Mouse (Mus musculus): ENCODE data around the gene Hoxb6. TPM values are rescaled to one million over a fixed set of nuclear protein-coding genes. Genes with fewer than 3 reads are reported as not detected.

Hoxb6 gene
- polyA plus RNA-seq, 1 experiment from 2014 or later: 15.9 TPM

- peak overlapping the region; percentile 79 for H3K4me2 ChIP-seq (replicated peaks; ENCODE audit: low read depth, low read length)
- H3K9ac ChIP-seq (ENCODE audit: low read depth, low read length): peak overlapping the region; percentile 96
- 2% methylated on average over 35 of the region's 35 CpGs for WGBS
These were observed 40.3 kb downstream of the Hoxb6 start for GRCm38 (mm10) chr11:96332618-96333032.

GRCm38 (mm10) chr11:96333241-96334001 lies 41.1 kb downstream of the Hoxb6 start:
- ATAC-seq (ENCODE audit: low FRiP score): no peak
- peak overlapping the region; percentile 79 for H3K4me2 ChIP-seq (replicated peaks; ENCODE audit: low read depth, low read length)
- H3K27ac ChIP-seq (ENCODE audit: low read depth, low read length): peak overlapping the region; percentile 98
- H3K4me1 ChIP-seq (replicated peaks; ENCODE audit: control insufficient read depth, insufficient read depth, low read length): no peaks in the 10 kb centered on the region; the same call in 1 of the 2 replicates
- H3K27me3 ChIP-seq (ENCODE audit: control insufficient read depth, insufficient read depth, low read length): peaks cover 90% of the 10 kb centered on the region
- H3K4me3 ChIP-seq (ENCODE audit: low read depth, low read length): peak overlapping the region; percentile 56
- no peaks in the 10 kb centered on the region for H3K36me3 ChIP-seq (ENCODE audit: control insufficient read depth, insufficient read depth, low read length)
- H3K9me3 ChIP-seq (ENCODE audit: control insufficient read depth, low read length): no peaks in the 10 kb centered on the region
- WGBS: 1% methylated on average over 17 of the region's 17 CpGs
- H3K9ac ChIP-seq (ENCODE audit: low read depth, low read length): peak overlapping the region; percentile 96
- DNase-seq (ENCODE audit: low spot score): peak; percentile 54

More at GRCm38 (mm10) chr11:96332618-96333032, 40.3 kb downstream of the Hoxb6 start:
- Histone ChIP-seq H3K4me1 (replicated peaks; ENCODE audit: control insufficient read depth, insufficient read depth, low read length) (no peaks in the 10 kb centered on the region; the same call in 1 of the 2 replicates), H3K4me3 (ENCODE audit: low read depth, low read length) (peak overlapping the region; percentile 56), H3K27me3 (ENCODE audit: control insufficient read depth, insufficient read depth, low read length) (peaks cover 87% of the 10 kb centered on the region), H3K36me3 (ENCODE audit: control insufficient read depth, insufficient read depth, low read length) (no peaks in the 10 kb centered on the region), H3K27ac (ENCODE audit: low read depth, low read length) (peak overlapping the region; percentile 98), H3K9me3 (ENCODE audit: control insufficient read depth, low read length) (no peaks in the 10 kb centered on the region)
- ATAC-seq (ENCODE audit: low FRiP score) (no peak), DNase-seq (ENCODE audit: low spot score) (peak; percentile 57)

GRCm38 (mm10) chr11:96334002-96334364 lies 41.7 kb downstream of the Hoxb6 start:
- peaks cover 90% of the 10 kb centered on the region for H3K27me3 ChIP-seq (ENCODE audit: control insufficient read depth, insufficient read depth, low read length)
- H3K4me1 ChIP-seq (replicated peaks; ENCODE audit: control insufficient read depth, insufficient read depth, low read length): no peaks in the 10 kb centered on the region; the same call in 1 of the 2 replicates
- peak overlapping the region; percentile 98 for H3K27ac ChIP-seq (ENCODE audit: low read depth, low read length)
- H3K9ac ChIP-seq (ENCODE audit: low read depth, low read length): peak overlapping the region; percentile 96
- peak overlapping the region; percentile 79 for H3K4me2 ChIP-seq (replicated peaks; ENCODE audit: low read depth, low read length)
- ATAC-seq (ENCODE audit: low FRiP score) (no peak), DNase-seq (ENCODE audit: low spot score) (no peak)
- whole genome bisulfite sequencing: 0% methylated on average over 2 of the region's 2 CpGs
- H3K4me3 ChIP-seq (ENCODE audit: low read depth, low read length): peak overlapping the region; percentile 56
- H3K36me3 ChIP-seq (ENCODE audit: control insufficient read depth, insufficient read depth, low read length): no peaks in the 10 kb centered on the region
- no peaks in the 10 kb centered on the region for H3K9me3 ChIP-seq (ENCODE audit: control insufficient read depth, low read length)

- no peak for DNase-seq (ENCODE audit: low spot score)
- 8% methylated on average over 3 of the region's 3 CpGs for WGBS
- peak overlapping the region; percentile 79 for H3K4me2 ChIP-seq (replicated peaks; ENCODE audit: low read depth, low read length)
- no peaks in the 10 kb centered on the region; the same call in none of the 2 replicates for H3K4me1 ChIP-seq (replicated peaks; ENCODE audit: control insufficient read depth, insufficient read depth, low read length)
- peak overlapping the region; percentile 56 for H3K4me3 ChIP-seq (ENCODE audit: low read depth, low read length)
- H3K27ac ChIP-seq (ENCODE audit: low read depth, low read length): peak overlapping the region; percentile 98
- H3K36me3 ChIP-seq (ENCODE audit: control insufficient read depth, insufficient read depth, low read length): no peaks in the 10 kb centered on the region
- H3K27me3 ChIP-seq (ENCODE audit: control insufficient read depth, insufficient read depth, low read length): peaks cover 90% of the 10 kb centered on the region
- no peak for ATAC-seq (ENCODE audit: low FRiP score)
- H3K9me3 ChIP-seq (ENCODE audit: control insufficient read depth, low read length): no peaks in the 10 kb centered on the region
- H3K9ac ChIP-seq (ENCODE audit: low read depth, low read length): peak overlapping the region; percentile 96
These were observed 42.7 kb downstream of the Hoxb6 start for GRCm38 (mm10) chr11:96334998-96335397.

- H3K27ac ChIP-seq (ENCODE audit: low read depth, low read length): peak overlapping the region; percentile 98
- peak; percentile 17; the same call in 1 of the 2 replicates for ATAC-seq (ENCODE audit: low FRiP score)
- peak overlapping the region; percentile 56 for H3K4me3 ChIP-seq (ENCODE audit: low read depth, low read length)
- no peaks in the 10 kb centered on the region for H3K36me3 ChIP-seq (ENCODE audit: control insufficient read depth, insufficient read depth, low read length)
- no peak for DNase-seq (ENCODE audit: low spot score)
- H3K27me3 ChIP-seq (ENCODE audit: control insufficient read depth, insufficient read depth, low read length): peaks cover 81% of the 10 kb centered on the region
- 4% methylated on average over 2 of the region's 2 CpGs for WGBS
- H3K9me3 ChIP-seq (ENCODE audit: control insufficient read depth, low read length): no peaks in the 10 kb centered on the region
- H3K4me1 ChIP-seq (replicated peaks; ENCODE audit: control insufficient read depth, insufficient read depth, low read length): no peaks in the 10 kb centered on the region; the same call in 1 of the 2 replicates
- H3K4me2 ChIP-seq (replicated peaks; ENCODE audit: low read depth, low read length): peak overlapping the region; percentile 79
- H3K9ac ChIP-seq (ENCODE audit: low read depth, low read length): peak overlapping the region; percentile 75
These were observed 44.3 kb downstream of the Hoxb6 start for GRCm38 (mm10) chr11:96336597-96336996.

- Histone ChIP-seq H3K9me3 (ENCODE audit: control insufficient read depth, low read length) (no peaks in the 10 kb centered on the region), H3K36me3 (ENCODE audit: control insufficient read depth, insufficient read depth, low read length) (no peaks in the 10 kb centered on the region), H3K9ac (ENCODE audit: low read depth, low read length) (peak overlapping the region; percentile 75), H3K27me3 (ENCODE audit: control insufficient read depth, insufficient read depth, low read length) (peaks cover 81% of the 10 kb centered on the region), H3K27ac (ENCODE audit: low read depth, low read length) (peak overlapping the region; percentile 98), H3K4me1 (replicated peaks; ENCODE audit: control insufficient read depth, insufficient read depth, low read length) (no peaks in the 10 kb centered on the region; the same call in 1 of the 2 replicates), H3K4me2 (replicated peaks; ENCODE audit: low read depth, low read length) (peak overlapping the region; percentile 79), H3K4me3 (ENCODE audit: low read depth, low read length) (peak overlapping the region; percentile 56)
- whole genome bisulfite sequencing: 2% methylated on average over 6 of the region's 6 CpGs
- DNase-seq (ENCODE audit: low spot score) (no peak), ATAC-seq (ENCODE audit: low FRiP score) (no peak)
These were observed 44.8 kb downstream of the Hoxb6 start for GRCm38 (mm10) chr11:96337026-96337425.

- Histone ChIP-seq H3K9me3 (ENCODE audit: control insufficient read depth, low read length) (no peaks in the 10 kb centered on the region), H3K4me3 (ENCODE audit: low read depth, low read length) (peak overlapping the region; percentile 56), H3K4me2 (replicated peaks; ENCODE audit: low read depth, low read length) (peak overlapping the region; percentile 79), H3K9ac (ENCODE audit: low read depth, low read length) (peak overlapping the region; percentile 75), H3K27me3 (ENCODE audit: control insufficient read depth, insufficient read depth, low read length) (peaks cover 77% of the 10 kb centered on the region), H3K36me3 (ENCODE audit: control insufficient read depth, insufficient read depth, low read length) (no peaks in the 10 kb centered on the region), H3K27ac (ENCODE audit: low read depth, low read length) (peak overlapping the region; percentile 98), H3K4me1 (replicated peaks; ENCODE audit: control insufficient read depth, insufficient read depth, low read length) (no peaks in the 10 kb centered on the region; the same call in 1 of the 2 replicates)
- ATAC-seq (ENCODE audit: low FRiP score) (no peak), DNase-seq (ENCODE audit: low spot score) (no peak)
- WGBS: 11% methylated on average over 7 of the region's 7 CpGs
These were observed 46.9 kb downstream of the Hoxb6 start for GRCm38 (mm10) chr11:96338957-96339855.

- DNase-seq (ENCODE audit: low spot score) (no peak), ATAC-seq (ENCODE audit: low FRiP score) (peak; percentile 68)
- peak overlapping the region; percentile 79 for H3K4me2 ChIP-seq (replicated peaks; ENCODE audit: low read depth, low read length)
- H3K36me3 ChIP-seq (ENCODE audit: control insufficient read depth, insufficient read depth, low read length): no peaks in the 10 kb centered on the region
- peaks cover under 1% of the 10 kb centered on the region; the same call in 1 of the 2 replicates for H3K4me1 ChIP-seq (replicated peaks; ENCODE audit: control insufficient read depth, insufficient read depth, low read length)
- 0% methylated on average over 35 of the region's 36 CpGs for WGBS
- H3K9me3 ChIP-seq (ENCODE audit: control insufficient read depth, low read length): no peaks in the 10 kb centered on the region
- H3K9ac ChIP-seq (ENCODE audit: low read depth, low read length): peak overlapping the region; percentile 75
- H3K27ac ChIP-seq (ENCODE audit: low read depth, low read length): peak overlapping the region; percentile 98
- H3K4me3 ChIP-seq (ENCODE audit: low read depth, low read length): peak overlapping the region; percentile 56
- peaks cover 76% of the 10 kb centered on the region for H3K27me3 ChIP-seq (ENCODE audit: control insufficient read depth, insufficient read depth, low read length)
These were observed 48.6 kb downstream of the Hoxb6 start for GRCm38 (mm10) chr11:96340698-96341365.

Measured in hindbrain, embryonic 11.5 days (tissue).